Mouse (Mus musculus) fibroblast of lung, adult 2 months (primary cell): ENCODE data around the gene Asb16.

Source experiments
- DNase-seq: peaks from one replicate; pipeline ENCODE4 v3.0.0-alpha.2; 2011; ENCODE audit warnings: low read depth

Gene Asb16

DNA sequence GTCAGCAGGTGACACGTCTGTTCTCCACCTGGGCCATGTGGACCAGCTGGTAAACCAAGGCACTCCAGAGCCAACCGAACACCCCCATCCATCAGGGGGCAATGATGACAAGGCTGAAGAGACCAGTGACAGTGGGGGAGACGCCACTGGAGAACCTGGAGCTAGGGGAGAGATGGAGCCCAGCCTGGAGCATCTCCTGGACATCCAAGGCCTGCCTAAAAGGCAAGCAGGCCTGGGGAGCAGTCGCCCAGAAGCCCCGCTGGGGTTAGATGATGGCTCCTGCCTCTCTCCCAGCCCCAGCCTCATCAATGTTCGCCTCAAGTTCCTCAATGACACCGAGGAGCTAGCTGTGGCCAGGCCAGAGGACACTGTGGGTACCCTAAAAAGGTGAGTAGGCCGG lies 18.9 kb downstream of the Asb16 start:
- DNase-seq = no peak

DNA sequence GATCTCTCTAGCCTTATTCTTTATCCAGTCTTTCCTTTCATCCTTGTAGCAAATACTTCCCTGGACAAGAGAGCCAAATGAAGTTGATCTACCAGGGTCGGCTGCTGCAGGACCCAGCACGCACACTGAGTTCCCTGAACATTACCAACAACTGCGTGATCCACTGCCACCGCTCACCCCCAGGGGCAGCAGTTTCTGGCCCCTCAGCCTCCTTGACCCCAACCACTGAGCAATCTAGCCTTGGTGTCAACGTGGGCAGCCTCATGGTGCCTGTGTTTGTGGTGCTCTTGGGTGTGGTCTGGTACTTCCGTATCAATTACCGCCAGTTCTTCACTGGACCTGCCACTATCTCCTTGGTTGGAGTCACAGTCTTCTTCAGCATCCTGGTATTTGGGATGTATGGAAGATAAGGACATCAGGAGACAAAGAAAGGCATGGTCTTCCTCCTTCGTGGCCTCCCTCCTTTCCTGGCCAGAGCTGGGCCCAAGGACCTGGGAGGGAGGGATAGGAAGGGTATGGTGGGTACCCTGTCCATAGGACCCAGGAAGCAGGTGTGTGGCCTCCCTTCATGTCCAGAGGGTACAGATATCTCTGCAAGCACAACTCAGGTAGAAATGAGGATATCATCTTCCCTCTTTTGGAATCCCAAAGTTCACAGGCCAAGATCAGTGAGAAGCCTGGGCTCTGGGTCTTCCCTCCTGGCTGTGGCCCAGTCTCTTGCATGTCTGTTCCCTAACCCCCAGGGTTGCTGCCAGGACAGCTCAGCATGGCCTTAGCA lies 19.7 kb downstream of the Asb16 start:
- no peak for DNase-seq

DNA sequence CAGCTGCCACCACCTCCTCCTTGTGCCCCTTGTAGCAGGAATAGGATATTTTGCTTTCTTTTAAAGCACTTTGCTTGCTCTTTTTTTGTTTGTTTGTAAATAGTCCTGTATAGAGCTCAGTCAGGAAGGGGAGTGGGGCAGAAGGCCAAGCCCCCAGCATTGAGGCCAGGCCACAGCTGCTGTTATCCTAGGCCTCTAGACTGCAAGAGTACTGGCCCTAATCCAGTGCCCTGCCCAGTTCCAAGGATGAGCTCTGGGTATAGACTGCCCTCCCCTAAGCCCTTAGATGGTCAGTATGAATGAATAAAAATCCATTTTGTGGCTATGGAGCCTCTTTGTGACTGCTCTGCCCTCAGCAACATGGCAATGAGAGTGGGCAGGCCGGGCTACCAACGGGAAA lies 20.4 kb downstream of the Asb16 start:
- DNase-seq = no peak

DNA sequence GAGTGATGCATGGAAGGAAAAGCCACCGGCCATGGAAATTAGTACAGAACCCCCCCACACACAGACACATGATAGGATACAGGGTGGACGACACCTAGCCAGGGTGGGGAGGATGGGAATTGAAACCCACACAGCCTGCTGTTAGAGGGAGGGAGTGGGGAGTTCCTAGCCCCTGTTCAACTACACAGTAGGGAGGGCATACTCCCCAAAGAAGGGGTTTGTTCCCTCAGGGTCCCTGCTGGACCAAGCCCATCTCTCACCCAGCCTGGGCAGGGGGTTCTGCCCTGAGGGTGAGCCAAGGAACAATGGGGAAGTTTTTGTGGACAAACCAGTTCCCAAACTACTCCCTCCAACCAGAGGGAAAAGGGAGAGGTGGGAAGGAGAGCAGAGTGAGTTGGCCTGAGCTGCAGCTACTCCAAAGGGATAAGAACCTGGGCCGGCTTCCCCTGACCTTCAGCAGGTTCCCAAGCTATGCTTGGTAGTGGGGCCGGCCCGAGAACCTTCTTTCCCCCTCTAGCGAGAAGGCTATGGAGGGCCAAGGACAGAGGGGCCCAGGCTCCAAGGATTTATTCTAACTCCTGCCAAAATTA lies 21.1 kb downstream of the Asb16 start:
- no peak for DNase-seq

DNA sequence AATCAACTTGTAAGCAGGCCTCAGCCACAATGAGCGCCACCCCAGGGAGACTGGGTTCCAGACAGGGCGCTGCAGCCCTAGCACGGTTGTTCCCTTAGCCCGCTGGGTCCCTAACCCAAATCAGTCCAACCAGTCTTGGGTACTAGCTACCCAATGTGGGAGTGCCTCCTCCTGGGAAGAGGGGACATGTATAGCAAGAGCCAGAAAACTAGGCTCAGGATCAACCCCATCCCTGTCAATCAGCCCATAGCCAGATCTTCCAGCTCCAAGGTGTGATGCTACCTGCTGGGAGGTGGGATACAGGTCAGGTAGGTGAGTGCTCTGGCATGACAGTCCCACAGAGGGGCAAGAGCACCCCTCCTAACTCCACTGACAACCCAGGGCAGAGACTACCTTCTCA lies 21.6 kb downstream of the Asb16 start:
- no peak for DNase-seq

DNA sequence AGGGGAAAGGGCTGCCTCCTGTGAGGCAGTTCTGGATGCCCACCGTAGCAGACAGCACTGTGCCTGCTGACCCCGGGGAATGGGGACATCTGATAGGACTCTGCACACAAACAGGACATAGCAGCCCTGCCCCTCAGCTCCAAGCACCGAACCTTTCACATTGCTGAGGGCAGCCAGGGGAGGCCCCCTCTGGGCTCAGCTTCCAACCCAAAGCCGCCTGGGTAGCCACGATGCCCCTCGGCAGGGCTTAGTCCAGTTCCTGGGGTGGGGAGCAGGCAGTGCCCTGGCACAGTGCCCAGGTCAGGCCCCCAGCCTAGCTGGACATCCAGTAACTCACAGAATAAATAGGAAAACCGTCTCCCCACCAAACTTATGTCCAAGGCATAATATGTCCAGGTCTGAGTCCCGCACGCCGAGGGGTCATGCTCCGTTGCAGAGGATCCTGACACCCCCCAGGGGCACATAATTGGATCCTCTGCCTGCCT lies 22.6 kb downstream of the Asb16 start:
- DNase-seq = no peak

DNA sequence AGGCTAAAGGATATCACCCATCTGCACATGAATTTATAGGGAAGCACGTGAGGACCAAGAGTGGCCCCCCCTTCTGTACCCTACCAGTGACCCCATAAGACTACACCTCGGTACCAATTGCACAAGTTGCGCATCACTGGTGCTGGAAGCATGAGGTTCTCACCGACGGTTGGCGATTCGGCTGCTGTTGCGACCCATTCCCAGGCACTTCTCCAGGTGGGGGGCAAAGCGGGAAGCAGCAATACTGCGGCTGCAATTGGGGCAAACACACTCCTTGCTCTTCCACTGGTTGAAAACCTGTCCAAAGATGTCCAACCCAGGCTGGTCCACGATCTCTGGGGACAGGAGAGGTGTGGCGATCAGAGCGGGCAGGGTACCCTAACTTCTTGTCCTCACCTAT lies 25.4 kb downstream of the Asb16 start:
- DNase-seq = no peak

DNA sequence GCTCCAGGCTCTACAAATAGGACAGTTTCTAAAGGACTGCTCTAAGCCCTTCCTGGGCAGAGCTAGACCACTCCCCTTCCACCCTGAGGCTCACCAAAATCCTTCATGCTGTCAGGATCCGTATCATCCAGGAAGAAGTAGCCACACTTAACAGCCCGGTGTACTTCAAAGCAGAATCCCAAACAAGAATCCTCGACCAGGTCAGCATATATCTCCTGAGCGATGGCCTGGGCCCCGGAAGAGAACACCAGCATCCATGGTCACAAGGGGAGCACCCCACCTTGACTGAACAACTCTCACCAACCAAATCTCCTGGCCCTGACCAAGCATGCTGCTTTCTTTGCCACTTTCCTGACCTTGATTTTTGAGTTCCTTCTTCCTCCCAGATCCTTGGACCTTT lies 25.9 kb downstream of the Asb16 start:
- no peak for DNase-seq

DNA sequence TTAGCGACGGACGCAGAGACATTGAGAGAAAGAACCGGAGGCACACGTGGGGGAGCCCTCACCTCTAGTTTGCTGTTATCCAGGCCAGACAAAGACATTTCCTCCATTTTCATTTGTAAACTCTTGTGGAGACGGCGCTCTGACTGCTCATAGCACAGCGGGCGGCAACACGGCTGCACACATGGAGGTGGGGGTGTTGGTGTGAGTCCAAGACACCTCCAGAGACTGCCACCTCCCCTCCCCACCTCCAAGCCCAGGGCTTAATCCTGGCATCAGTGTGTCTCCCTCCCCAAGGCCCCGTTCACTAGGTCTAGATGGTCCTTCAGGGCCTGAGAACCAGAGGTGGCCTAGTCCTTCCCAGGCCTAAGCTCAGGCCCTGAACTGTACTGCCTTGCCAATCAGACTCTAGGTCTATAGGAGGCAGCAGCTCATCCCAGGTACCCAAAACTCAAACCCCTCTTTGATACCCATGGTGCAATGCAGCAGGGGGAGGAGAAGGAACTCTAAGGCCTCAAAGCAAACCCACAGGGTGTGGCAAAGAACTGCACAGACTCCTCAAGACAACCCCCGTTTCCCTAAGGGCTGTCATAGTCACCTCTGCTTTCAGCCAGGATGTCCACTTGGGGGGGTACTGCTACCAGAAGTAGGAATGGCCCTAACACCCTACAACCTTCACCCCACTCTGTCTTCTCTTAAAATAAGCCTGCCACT lies 26.5 kb downstream of the Asb16 start:
- no peak for DNase-seq

DNA sequence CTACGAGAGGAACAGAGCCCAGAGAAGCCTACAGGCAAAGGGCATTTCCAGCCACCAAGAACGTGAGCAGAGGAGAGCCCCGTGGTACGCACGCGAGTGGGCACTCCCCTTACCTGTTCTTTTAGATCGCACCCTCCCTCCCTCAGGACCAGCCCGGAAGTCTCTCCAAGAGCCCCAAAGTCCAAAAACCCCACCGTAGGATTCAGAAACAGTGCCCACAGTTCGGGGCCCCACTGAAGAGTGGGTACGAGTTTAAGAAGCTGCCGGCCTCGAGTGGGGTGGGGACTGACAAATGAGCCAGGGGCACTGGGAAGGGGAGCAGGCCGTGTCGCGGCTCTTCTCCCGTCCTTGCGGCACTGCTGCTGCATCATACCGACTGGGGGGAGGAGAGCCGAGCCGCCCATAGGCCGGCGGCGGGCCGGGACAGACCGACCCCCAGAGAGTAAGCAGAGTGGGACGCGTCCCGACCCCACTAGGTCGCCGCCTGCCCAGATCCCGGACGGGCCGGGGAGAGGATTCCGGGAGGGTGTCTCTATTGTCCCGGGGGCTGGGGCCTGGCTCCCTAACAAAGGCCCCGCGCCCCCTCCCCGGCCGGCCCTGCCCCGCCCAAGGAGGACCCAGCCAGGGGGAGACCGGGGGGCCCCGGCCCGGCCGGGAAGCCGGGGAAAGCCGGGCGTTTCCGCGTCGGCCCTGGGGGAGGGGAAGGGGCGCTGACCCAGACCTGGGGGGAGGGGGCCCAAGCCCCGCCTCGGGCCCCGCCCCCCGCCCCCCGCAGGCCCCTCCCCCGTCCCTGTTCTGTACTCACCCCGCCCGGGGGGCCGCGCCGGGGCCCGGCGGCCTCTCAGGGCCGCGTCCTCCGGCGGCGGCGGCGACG lies 27.3 kb downstream of the Asb16 start:
- no peak for DNase-seq

DNA sequence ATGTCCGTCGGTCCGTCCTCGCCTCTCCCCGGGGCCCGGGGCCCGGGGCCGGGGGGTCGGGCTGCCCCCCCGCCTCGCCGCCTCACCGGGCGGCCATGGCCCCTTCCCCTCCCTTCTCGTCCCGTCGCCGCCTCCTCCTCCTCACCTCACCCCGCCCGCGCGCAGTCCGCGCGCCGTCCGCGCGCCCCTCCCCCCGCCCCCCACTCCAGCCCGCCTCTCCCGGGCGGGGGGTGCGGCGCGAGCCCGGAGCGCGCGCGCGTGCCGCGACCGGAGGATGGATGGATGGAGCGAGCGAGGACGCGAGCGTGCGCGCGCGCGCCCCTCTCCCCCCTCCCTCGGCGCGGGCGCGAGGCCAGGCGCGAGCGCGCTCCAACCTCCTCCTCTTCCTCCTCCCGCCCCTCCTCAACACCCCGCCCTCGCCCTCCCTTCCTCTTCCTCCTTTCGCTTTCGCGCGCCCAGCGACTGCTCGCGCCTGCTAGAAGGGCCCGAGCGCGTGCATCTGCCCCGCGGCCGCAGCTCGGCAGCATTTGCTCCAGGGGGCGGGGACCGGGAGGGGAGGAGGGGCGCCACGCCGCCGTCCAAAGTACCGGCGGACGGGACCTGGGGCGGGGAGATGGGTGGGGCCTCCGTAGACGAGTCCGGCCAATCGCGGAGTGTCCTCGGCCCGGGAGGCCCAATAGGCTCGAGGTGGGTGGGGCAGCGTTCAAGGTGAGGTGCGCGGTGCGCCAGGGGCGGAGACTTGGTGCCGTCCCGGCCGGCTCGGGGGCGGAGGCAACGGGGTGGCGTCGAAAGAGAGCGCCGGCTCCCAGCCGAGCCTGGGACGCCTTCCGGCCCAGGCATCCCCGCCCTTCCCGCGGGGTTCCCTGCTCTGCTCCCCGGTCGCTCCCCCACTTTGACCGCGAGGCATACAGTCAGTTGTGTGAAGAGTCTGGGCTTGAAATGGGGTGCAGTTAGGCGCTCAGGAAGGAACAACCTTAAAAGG lies 28.2 kb downstream of the Asb16 start, which contains the start of gene Atxn7l3:
Gene Atxn7l3, minus strand, starts transcription at position 141 of the 982 bp plus-strand sequence.
- peak; percentile 93 for DNase-seq

DNA sequence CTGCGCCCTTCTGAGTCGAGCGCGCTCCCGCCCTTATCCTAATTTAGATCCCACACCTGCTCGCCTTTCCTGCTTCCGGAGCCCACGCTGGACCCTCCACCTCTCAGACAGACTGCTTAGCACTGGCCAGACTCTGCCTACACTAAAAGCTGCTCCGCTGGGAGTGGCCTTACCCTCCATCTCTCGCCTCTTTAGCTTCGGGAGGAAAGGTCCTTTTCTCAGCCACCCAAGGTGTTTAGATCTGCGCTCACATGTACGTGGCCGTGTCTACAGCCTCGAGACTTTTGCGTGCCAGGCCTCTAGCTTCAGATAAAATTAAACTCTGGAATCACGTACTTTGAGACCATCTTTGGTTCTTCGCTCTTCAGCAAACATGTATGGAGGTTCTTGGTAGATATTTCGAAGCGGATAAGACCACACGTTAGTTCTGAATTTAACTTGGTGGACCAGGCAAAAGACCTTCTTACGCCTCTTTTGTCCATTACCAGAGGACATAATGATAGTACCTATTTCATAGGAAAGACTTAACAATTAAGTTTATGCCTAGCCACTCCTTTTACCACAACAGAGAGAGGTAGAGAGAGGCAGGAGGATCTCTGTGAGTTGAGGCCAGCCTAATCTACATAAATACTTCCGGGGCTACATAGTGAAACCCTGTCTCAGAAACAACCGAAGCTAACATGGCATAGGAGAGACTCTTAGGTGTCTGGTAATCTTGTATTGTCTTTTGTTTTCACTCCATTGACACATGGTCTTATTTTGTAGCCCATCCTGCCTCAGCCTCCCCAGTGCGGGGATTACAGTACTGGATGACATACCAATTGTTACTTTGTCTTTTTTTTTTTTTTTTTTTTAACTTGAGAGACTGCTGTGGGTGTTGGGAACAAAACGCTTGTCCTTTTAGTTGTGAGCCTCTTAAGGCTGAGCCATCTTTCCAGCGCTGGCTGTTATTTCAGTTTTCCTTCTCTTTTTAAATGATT lies 29.3 kb downstream of the Asb16 start:
- no peak for DNase-seq

DNA sequence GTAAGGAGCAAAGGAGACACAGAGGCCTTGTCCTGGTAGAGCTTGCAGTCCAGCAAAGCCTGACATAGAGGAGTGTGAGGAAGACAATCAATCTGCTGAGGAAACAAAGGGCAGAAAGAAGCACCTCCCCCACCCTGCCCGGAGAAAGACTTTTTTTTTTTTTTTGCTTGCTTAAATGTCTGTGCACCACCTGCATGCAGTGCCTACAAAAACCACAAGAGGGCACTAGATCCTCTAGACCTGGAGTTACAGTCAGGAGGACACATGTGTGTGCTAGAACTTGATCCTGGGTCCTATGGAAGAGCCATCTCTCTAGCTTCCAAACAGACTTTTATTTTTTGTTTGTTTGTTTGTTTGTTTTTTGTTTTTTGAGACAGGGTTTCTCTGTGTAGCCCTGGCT lies 31.3 kb downstream of the Asb16 start:
- DNase-seq = no peak

DNA sequence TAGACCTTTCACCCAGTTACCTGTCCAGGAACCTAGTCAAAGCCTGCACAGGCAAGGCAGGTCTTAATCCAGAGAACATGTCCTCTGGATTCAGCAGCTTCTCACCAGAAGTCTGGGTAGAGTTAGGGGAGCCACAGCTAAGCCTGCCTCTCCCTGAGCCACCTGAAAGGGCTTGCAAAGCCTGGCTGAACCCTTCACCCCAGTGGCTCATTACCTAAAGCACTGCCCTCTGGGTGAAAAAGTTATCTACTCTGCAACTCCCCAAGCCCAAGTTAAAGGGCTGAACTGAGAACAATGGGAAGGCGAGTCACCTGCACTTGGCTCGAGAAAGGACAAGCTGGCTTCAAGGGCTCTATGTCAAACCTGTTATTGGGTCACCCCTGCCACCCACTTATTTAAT lies 35.6 kb downstream of the Asb16 start:
- DNase-seq = no peak

DNA sequence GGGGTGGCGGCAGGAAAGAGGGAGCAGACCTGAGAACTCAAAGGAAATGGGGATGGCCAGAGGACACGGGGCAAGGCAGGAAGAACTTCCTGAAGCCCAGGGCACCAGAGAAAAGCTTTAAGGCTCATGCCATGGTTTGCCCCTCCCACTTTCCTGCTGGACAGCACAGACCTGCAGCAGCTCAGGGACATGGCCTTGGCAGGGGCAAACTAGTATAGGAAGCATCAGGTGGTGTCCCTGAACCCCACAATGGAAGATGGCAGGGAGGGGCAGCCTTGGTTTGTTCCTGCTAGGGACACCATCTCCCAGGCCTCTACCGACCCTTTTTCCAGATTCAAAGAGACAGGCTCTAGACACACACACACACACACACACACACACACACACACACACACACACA lies 36.8 kb downstream of the Asb16 start:
- DNase-seq = no peak

DNA sequence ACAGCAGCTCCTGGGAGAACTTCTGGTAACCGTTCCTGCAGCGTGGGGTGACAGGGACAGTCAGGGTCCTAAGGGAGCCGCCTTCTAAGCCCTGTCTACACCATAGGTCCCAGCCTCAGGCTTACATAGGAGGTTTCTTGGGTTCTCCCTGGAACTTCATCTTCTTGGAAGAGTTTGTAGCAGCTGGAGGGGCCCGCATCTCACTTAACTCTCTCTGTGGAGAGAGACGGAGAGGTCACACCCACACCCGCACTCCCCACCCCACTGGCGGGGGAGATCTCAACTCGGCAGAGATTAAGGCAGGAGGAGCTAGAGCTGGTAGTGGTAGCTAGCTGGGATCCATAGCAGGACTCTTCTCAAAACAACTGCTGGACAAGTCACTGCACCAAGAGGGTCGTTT lies 39.6 kb downstream of the Asb16 start:
- no peak for DNase-seq

DNA sequence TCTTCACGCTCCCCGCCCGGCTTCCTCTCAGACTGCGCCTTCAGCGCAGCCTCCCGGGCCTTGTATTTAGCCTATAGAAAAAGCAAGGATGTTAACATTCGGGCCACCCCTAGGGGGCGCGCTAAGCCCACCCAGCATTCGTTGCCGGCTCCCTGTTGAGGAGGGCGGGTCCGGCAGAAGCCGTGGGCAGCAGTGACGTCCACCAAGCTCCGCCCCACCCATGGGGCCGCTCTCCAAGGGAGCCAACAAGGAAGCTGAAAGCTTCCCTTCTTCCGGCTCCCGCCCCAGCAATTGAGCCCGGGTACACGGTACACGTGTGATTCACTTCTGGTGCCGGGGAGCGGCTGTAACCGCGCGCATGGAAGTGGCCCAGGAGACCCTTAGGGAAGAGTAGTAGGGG lies 40.4 kb downstream of the Asb16 start:
- peak; percentile 91 for DNase-seq

DNA sequence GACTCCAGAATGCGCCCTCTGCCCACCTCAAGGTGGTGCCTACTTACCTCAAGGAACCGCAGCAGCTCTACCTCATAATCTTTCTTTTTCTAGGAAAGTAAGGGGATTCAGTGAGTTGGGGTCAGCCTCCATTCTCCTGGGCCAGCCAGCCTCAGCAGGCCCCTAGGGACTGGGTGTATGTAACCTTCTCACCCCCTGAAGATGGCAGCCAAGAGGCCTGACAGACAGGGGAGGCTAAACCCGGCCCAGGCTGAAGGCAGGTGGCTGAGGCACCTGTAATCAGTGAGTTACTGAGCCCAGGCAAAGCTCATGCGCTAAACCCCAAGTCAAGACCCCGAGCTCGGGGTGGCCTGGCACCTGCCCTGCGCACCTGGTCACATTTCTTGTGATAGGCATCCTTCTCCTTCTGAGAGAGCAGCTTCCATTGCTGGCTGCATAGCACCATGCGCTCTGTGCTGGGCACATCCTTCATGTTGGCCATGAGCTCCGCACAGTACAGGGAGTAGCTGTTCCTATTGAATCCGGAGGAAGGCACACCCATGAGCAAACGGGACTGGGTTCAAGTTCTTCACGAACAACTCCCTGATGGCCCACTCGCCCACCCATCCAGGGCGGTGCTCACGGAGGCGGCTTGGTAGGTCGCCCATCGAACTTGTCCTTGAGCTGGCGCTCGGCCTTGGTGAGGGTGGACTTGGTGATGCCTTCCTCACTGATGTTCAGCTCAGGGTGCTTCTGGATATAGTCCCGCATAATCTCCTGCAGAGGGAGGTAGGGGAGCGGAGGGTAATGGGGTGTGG lies 41.5 kb downstream of the Asb16 start:
- DNase-seq = no peak
